Mouse (Mus musculus): Measurements from ENCODE around the gene Zfp668. TPM values are rescaled to one million over a fixed set of nuclear protein-coding genes. Genes with fewer than 3 reads are reported as not detected.
"Not testable (repeated sequence)": the region's sequence is repeated elsewhere in the genome, so short reads cannot be mapped to it uniquely, and the experiment has no call there.

Gene Zfp668
- polyA plus RNA-seq, 1 experiment = 10.9 TPM

- no peak for TF ChIP-seq CTCF (IDR thresholded peaks at IDR 0.05; ENCODE audit: borderline replicate concordance, insufficient read depth, low read depth, low read length)
- no peak for TF ChIP-seq POLR2A (IDR thresholded peaks at IDR 0.05; ENCODE audit: borderline replicate concordance, insufficient read depth, low read length)
- no peak for DNase-seq
- Histone ChIP-seq H3K4me3 (replicated peaks; ENCODE audit: insufficient read depth, low read depth, low read length) (no peak overlapping the region), H3K4me1 (ENCODE audit: control insufficient read depth, insufficient read depth, low read length) (peaks cover 6% of the 10 kb centered on the region; the same call in 1 of the 2 replicates), H3K27ac (ENCODE audit: insufficient read depth, low read length) (no peak overlapping the region), H3K27me3 (ENCODE audit: control insufficient read depth, insufficient read depth, low read length) (no peaks in the 10 kb centered on the region)
- WGBS = 75% methylated on average over 2 of the region's 2 CpGs
Observed at GRCm38 (mm10) chr7:127901772-127902171, 25.1 kb upstream of the Zfp668 start.

- Histone ChIP-seq H3K4me3 (replicated peaks; ENCODE audit: insufficient read depth, low read depth, low read length) (no peak overlapping the region), H3K27ac (ENCODE audit: insufficient read depth, low read length) (no peak overlapping the region), H3K4me1 (ENCODE audit: control insufficient read depth, insufficient read depth, low read length) (peaks cover 3% of the 10 kb centered on the region; the same call in 1 of the 2 replicates), H3K27me3 (ENCODE audit: control insufficient read depth, insufficient read depth, low read length) (no peaks in the 10 kb centered on the region)
- DNase-seq = no peak
- WGBS = 42% methylated on average over 7 of the region's 7 CpGs
- TF ChIP-seq CTCF (IDR thresholded peaks at IDR 0.05; ENCODE audit: borderline replicate concordance, insufficient read depth, low read depth, low read length) = no peak
- no peak for TF ChIP-seq POLR2A (IDR thresholded peaks at IDR 0.05; ENCODE audit: borderline replicate concordance, insufficient read depth, low read length)
Observed at GRCm38 (mm10) chr7:127899997-127900396, 23.4 kb upstream of the Zfp668 start.

GRCm38 (mm10) chr7:127898179-127898956 is 21.7 kb upstream of the Zfp668 start:
- TF ChIP-seq POLR2A (IDR thresholded peaks at IDR 0.05; ENCODE audit: borderline replicate concordance, insufficient read depth, low read length) (no peak), CTCF (IDR thresholded peaks at IDR 0.05; ENCODE audit: borderline replicate concordance, insufficient read depth, low read depth, low read length) (no peak)
- DNase-seq = no peak
- no peak overlapping the region for H3K4me3 ChIP-seq (replicated peaks; ENCODE audit: insufficient read depth, low read depth, low read length)
- no peaks in the 10 kb centered on the region for H3K27me3 ChIP-seq (ENCODE audit: control insufficient read depth, insufficient read depth, low read length)
- H3K4me1 ChIP-seq (ENCODE audit: control insufficient read depth, insufficient read depth, low read length) = peaks cover 4% of the 10 kb centered on the region; the same call in 1 of the 2 replicates
- 33% methylated on average over 10 of the region's 10 CpGs for WGBS
- no peak overlapping the region for H3K27ac ChIP-seq (ENCODE audit: insufficient read depth, low read length)

- H3K4me1 ChIP-seq (ENCODE audit: control insufficient read depth, insufficient read depth, low read length) = peaks cover 4% of the 10 kb centered on the region; the same call in 1 of the 2 replicates
- 85% methylated on average over 7 of the region's 7 CpGs for WGBS
- no peak for DNase-seq
- H3K27me3 ChIP-seq (ENCODE audit: control insufficient read depth, insufficient read depth, low read length) = no peaks in the 10 kb centered on the region
- TF ChIP-seq POLR2A (IDR thresholded peaks at IDR 0.05; ENCODE audit: borderline replicate concordance, insufficient read depth, low read length) = no peak
- no peak for TF ChIP-seq CTCF (IDR thresholded peaks at IDR 0.05; ENCODE audit: borderline replicate concordance, insufficient read depth, low read depth, low read length)
- H3K4me3 ChIP-seq (replicated peaks; ENCODE audit: insufficient read depth, low read depth, low read length) = no peak overlapping the region
- no peak overlapping the region for H3K27ac ChIP-seq (ENCODE audit: insufficient read depth, low read length)
Observed at GRCm38 (mm10) chr7:127897542-127897941, 20.9 kb upstream of the Zfp668 start.

GRCm38 (mm10) chr7:127896384-127896783 is 19.8 kb upstream of the Zfp668 start:
- H3K27ac ChIP-seq (ENCODE audit: insufficient read depth, low read length) = no peak overlapping the region
- no peak overlapping the region for H3K4me3 ChIP-seq (replicated peaks; ENCODE audit: insufficient read depth, low read depth, low read length)
- H3K27me3 ChIP-seq (ENCODE audit: control insufficient read depth, insufficient read depth, low read length) = no peaks in the 10 kb centered on the region
- 50% methylated on average over 13 of the region's 13 CpGs for WGBS
- peaks cover 4% of the 10 kb centered on the region; the same call in 1 of the 2 replicates for H3K4me1 ChIP-seq (ENCODE audit: control insufficient read depth, insufficient read depth, low read length)
- peak; percentile 63 to 73 for DNase-seq
- no peak for TF ChIP-seq POLR2A (IDR thresholded peaks at IDR 0.05; ENCODE audit: borderline replicate concordance, insufficient read depth, low read length)
- TF ChIP-seq CTCF (IDR thresholded peaks at IDR 0.05; ENCODE audit: borderline replicate concordance, insufficient read depth, low read depth, low read length) = peak; percentile 78

GRCm38 (mm10) chr7:127895891-127896290 is 19.3 kb upstream of the Zfp668 start:
- not testable (repeated sequence) for H3K4me3 ChIP-seq (replicated peaks; ENCODE audit: insufficient read depth, low read depth, low read length); H3K27ac ChIP-seq (ENCODE audit: insufficient read depth, low read length); H3K4me1 ChIP-seq (ENCODE audit: control insufficient read depth, insufficient read depth, low read length); H3K27me3 ChIP-seq (ENCODE audit: control insufficient read depth, insufficient read depth, low read length); DNase-seq
- 62% methylated on average over 7 of the region's 7 CpGs for WGBS

GRCm38 (mm10) chr7:127895442-127895841 is 18.8 kb upstream of the Zfp668 start, which contains the start of the genes Gm21974 and Vkorc1:
Gene Gm21974 (minus strand): TSS chr7:127895454.
Gene Vkorc1 (minus strand): TSS chr7:127895617.
- Histone ChIP-seq H3K4me3 (replicated peaks; ENCODE audit: insufficient read depth, low read depth, low read length) (peak within 1 kb of the TSS; percentile 66), H3K27ac (ENCODE audit: insufficient read depth, low read length) (peak within 1 kb of the TSS; percentile 3; the same call in 1 of the 2 replicates), H3K27me3 (ENCODE audit: control insufficient read depth, insufficient read depth, low read length) (no peaks in the 10 kb centered on the region), H3K4me1 (ENCODE audit: control insufficient read depth, insufficient read depth, low read length) (peaks cover 4% of the 10 kb centered on the region; the same call in 1 of the 2 replicates)
- peak; percentile 97 to 98 for DNase-seq
- TF ChIP-seq POLR2A (IDR thresholded peaks at IDR 0.05; ENCODE audit: borderline replicate concordance, insufficient read depth, low read length) = peak; percentile 86
- peak; percentile 53; the same call in 1 of the 2 replicates for TF ChIP-seq CTCF (IDR thresholded peaks at IDR 0.05; ENCODE audit: borderline replicate concordance, insufficient read depth, low read depth, low read length)
- under 1% methylated on average over 26 of the region's 26 CpGs for WGBS

- H3K27me3 ChIP-seq (ENCODE audit: control insufficient read depth, insufficient read depth, low read length) = no peaks in the 10 kb centered on the region
- WGBS = 71% methylated on average over 5 of the region's 5 CpGs
- H3K4me1 ChIP-seq (ENCODE audit: control insufficient read depth, insufficient read depth, low read length) = peaks cover 4% of the 10 kb centered on the region; the same call in 1 of the 2 replicates
- H3K4me3 ChIP-seq (replicated peaks; ENCODE audit: insufficient read depth, low read depth, low read length) = peak overlapping the region; percentile 66
- no peak for DNase-seq
- H3K27ac ChIP-seq (ENCODE audit: insufficient read depth, low read length) = no peak overlapping the region
- no peak for TF ChIP-seq POLR2A (IDR thresholded peaks at IDR 0.05; ENCODE audit: borderline replicate concordance, insufficient read depth, low read length)
- TF ChIP-seq CTCF (IDR thresholded peaks at IDR 0.05; ENCODE audit: borderline replicate concordance, insufficient read depth, low read depth, low read length) = no peak
Observed at GRCm38 (mm10) chr7:127894480-127894879, 17.9 kb upstream of the Zfp668 start.
